Mouse (Mus musculus) olfactory bulb, adult 2 months (tissue): ENCODE measurements around the gene Vbp1.

ENCODE experiments used
- CTCF ChIP-seq: fragments of 200-500 bp; IDR thresholded peaks from 2 replicates; pipeline ENCODE4 v1.5.1; 2012; ENCODE audit warnings: low read depth, mild to moderate bottlenecking, low read length, moderate library complexity; ENCODE audit not compliant: insufficient read depth
- POLR2A ChIP-seq: fragments of 200-500 bp; IDR thresholded peaks from 2 replicates; pipeline ENCODE4 v1.6.1; 2012; ENCODE audit warnings: mild to moderate bottlenecking, low read depth, low read length, moderate library complexity; ENCODE audit not compliant: insufficient read depth

DNA sequence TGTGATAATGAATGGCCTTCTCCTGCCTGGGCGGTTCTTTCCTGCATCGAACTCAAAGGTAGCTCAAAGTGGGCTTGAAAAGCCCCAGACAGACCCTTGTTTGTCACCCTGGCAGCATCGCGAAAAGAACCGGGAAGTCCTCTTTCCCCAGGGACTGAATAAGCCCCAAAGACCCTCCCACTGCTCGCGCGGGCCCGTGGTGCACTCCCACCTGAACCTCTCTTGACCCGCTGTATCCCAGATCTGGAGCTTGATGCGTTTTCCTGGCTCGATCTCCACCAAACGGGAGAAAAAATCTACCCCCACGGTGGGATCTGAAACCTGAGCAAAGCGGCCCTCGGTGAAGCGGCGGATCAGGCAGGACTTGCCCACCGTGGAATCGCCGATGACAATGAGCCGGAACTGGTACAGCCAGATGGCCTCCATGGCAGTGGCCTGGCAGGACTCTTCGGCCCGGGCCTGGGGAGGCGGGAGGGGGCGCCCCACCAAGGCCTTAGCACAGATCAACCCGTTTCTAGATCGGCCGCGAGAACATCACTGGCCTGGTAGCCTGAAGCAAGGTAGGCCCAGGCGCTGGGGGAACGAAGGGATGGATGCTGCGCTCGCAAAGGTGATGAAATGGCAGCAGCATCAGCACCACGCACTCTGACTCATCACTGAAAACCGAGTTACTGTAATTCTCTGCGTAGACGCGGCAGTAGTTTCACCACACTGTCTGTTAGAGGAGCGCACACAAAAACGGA, 63.7 kb downstream of the Vbp1 start, which contains the start of gene Rab39b:
- TF ChIP-seq CTCF (no peak), POLR2A (peak; percentile 43)
